Mouse (Mus musculus): ENCODE data around the gene Cdh6.

DNA sequence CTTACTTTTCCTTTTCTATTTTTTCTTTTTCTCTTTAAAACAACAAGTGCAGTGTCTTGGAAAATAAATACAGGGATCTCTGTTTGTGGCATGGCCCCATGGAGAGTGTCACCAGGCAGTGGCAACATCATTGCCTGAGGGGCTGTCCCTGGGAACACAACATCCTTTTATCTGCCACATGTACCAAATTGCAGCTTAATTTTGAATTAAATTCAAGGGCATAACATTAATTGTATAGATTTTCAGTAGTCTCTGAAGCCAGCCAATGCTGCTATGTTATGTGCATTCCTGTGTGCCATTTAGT is 105.3 kb downstream of the Cdh6 start:
- TF ChIP-seq EP300 (optimal IDR thresholded peaks at IDR 0.05) (no peak), CTCF (IDR thresholded peaks at IDR 0.05; ENCODE audit: low read depth) (no peak)

Measured in stomach, postnatal 0 days (tissue).